Mouse (Mus musculus): Measurements from ENCODE around the gene Myl3.

DNA sequence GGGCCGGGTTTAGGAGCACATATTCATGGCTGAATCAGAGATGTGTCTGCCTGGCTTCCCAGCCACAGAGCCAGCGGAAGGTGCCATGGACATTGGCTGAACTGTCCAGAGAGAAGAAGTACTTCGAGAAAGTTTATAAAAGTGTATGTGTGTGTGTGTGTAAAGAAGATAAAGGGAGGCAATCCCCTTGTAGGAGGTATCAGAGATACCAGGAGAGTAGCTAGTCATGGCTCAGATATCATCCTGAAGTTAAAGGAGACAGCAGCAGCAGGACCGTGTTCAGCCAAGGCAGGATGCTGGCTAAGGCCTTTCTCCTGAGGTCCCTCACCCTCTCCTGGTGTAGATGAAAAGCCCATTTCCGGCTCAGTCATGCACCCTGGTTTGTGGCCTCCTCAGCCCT is 9.8 kb downstream of the Myl3 start:
- TF ChIP-seq CTCF (IDR thresholded peaks at IDR 0.05; ENCODE audit: low read depth, low read length) (no peak), POLR2AphosphoS5 (IDR thresholded peaks at IDR 0.05; ENCODE audit: insufficient replicate concordance, low read depth, low read length) (no peak)

Data from G1E (cell line).